Mouse (Mus musculus): ENCODE results near the gene Fcrl5.

DNA sequence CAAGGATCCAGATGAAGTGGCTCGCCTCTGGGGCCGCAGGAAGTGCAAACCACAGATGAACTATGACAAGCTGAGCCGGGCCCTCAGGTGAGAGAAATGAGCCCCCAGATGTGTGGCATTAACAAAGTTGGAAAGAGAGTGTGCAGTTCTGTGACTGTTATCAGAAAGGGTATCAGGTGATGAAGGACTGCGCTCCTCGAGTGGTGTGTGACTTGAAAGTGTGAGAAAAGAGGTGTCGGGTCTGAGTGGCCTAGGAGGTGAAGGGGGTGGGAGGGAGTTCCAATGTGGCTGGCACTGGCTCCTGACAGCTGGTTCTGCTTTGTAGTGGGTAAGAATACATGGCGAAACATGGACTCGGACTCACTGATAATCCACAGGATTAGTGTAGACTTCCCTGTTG, 92.4 kb downstream of the Fcrl5 start:
- no peak for TF ChIP-seq CTCF (IDR thresholded peaks at IDR 0.05; ENCODE audit: borderline replicate concordance, insufficient read depth, low read depth, low read length)
- no peak for TF ChIP-seq POLR2A (IDR thresholded peaks at IDR 0.05; ENCODE audit: borderline replicate concordance, insufficient read depth, low read length)
